Mouse (Mus musculus) MEL (cell line): ENCODE results near the gene Siah1b.

Experiments used
- CTCF ChIP-seq, 3 experiments: IDR thresholded peaks in 2 of 3; conservative IDR thresholded peaks in 1 of 3; 2 replicates each; pipeline ENCODE4 v1.5.1; 2011 to 2012; ENCODE audit warnings: low read length in 3 of 3, low read depth in 2 of 3, mild to moderate bottlenecking in 2 of 3, improper control_type of control experiment in 1 of 3, inconsistent platforms in 1 of 3, mixed read lengths in 1 of 3, moderate library complexity in 1 of 3; ENCODE audit not compliant: control insufficient read depth in 1 of 3, insufficient read depth in 1 of 3, poor library complexity in 1 of 3, severe bottlenecking in 1 of 3
- E2F4 ChIP-seq: IDR thresholded peaks from 2 replicates; pipeline ENCODE4 v1.6.1; 2011; ENCODE audit warnings: low read depth, low read length, improper control_type of control experiment, borderline replicate concordance
- EP300 ChIP-seq, 2 experiments: IDR thresholded peaks; 2 replicates each; pipeline ENCODE4 v1.6.1; 2011; ENCODE audit warnings: improper control_type of control experiment in 2 of 2, low read length in 2 of 2, low read depth in 1 of 2, mild to moderate bottlenecking in 1 of 2
- ETS1 ChIP-seq: IDR thresholded peaks from 2 replicates; pipeline ENCODE4 v1.6.1; 2012; ENCODE audit warnings: low read depth, mild to moderate bottlenecking, inconsistent platforms, low read length, improper control_type of control experiment, moderate library complexity
- GATA1 ChIP-seq: IDR thresholded peaks from 2 replicates; pipeline ENCODE4 v1.6.1; 2011; ENCODE audit warnings: low read depth, low read length, improper control_type of control experiment
- MAX ChIP-seq: IDR thresholded peaks from 2 replicates; pipeline ENCODE4 v1.6.1; 2011; ENCODE audit warnings: low read length, improper control_type of control experiment
- MAZ ChIP-seq: IDR thresholded peaks from 2 replicates; pipeline ENCODE4 v1.6.1; 2012; ENCODE audit warnings: low read depth, mild to moderate bottlenecking, inconsistent platforms, low read length, improper control_type of control experiment
- MYC ChIP-seq: IDR thresholded peaks from 2 replicates; pipeline ENCODE4 v1.6.1; 2011; ENCODE audit warnings: low read depth, mild to moderate bottlenecking, low read length, improper control_type of control experiment, moderate library complexity
- POLR2A ChIP-seq, 2 experiments: IDR thresholded peaks; 2 replicates each; pipeline ENCODE4 v1.6.1; 2011 to 2012; ENCODE audit warnings: low read length in 2 of 2, mild to moderate bottlenecking in 2 of 2, control low read depth in 1 of 2, improper control_type of control experiment in 1 of 2, low read depth in 1 of 2, moderate library complexity in 1 of 2; ENCODE audit not compliant: control insufficient read depth in 1 of 2, insufficient read depth in 1 of 2, poor library complexity in 1 of 2
- RCOR1 ChIP-seq: IDR thresholded peaks from 2 replicates; pipeline ENCODE4 v1.6.1; 2012; ENCODE audit warnings: low read depth, mild to moderate bottlenecking, inconsistent platforms, low read length, improper control_type of control experiment
- USF2 ChIP-seq, 2 experiments: IDR thresholded peaks; 2 replicates each; pipeline ENCODE4 v1.6.1; 2011 to 2012; ENCODE audit warnings: improper control_type of control experiment in 2 of 2, low read length in 2 of 2, borderline replicate concordance in 1 of 2, inconsistent platforms in 1 of 2, low read depth in 1 of 2, mild to moderate bottlenecking in 1 of 2; ENCODE audit not compliant: insufficient read depth in 1 of 2
- ZKSCAN1 ChIP-seq: IDR thresholded peaks from 2 replicates; pipeline ENCODE4 v1.6.1; 2012; ENCODE audit warnings: low read depth, mild to moderate bottlenecking, inconsistent platforms, low read length, improper control_type of control experiment, moderate library complexity
- ZNF384 ChIP-seq: IDR thresholded peaks from 2 replicates; pipeline ENCODE4 v1.6.1; 2012; ENCODE audit warnings: low read depth, mild to moderate bottlenecking, inconsistent platforms, low read length, improper control_type of control experiment

DNA sequence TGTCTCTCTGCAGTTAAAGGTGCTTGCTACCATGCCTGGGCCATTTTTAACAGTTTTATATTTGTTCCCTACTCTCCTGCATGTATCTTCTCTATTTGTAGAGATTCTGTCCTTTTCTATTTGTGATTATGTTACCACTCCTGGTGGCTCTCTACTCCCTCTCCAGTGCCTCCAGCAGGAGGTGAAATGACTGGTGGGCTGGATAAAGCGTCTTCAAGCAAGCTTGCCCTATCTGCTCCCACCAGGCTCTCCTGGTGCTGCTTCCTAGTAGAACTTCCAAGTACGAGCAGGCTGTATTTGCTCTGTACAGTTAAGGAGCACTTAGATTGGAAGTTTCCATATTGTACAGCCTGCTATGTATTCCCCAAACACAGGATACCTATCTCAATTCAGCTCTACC, 19.5 kb upstream of the Siah1b start:
- TF ChIP-seq GATA1 (no peak), MYC (no peak), E2F4 (no peak), CTCF (IDR thresholded peaks at IDR 0.05 in 2 of 3, conservative IDR thresholded peaks at IDR 0.05 in 1 of 3; ENCODE audit: control insufficient read depth in 1 of 3, insufficient read depth in 1 of 3, low read depth in 2 of 3, low read length in 3 of 3, poor library complexity in 1 of 3, severe bottlenecking in 1 of 3) (no peak), RCOR1 (no peak), USF2 (IDR thresholded peaks at IDR 0.05; ENCODE audit: borderline replicate concordance in 1 of 2, insufficient read depth in 1 of 2, low read depth in 1 of 2, low read length in 2 of 2) (no peak), MAX (no peak), POLR2A (IDR thresholded peaks at IDR 0.05; ENCODE audit: control insufficient read depth in 1 of 2, insufficient read depth in 1 of 2, low read depth in 1 of 2, low read length in 2 of 2, poor library complexity in 1 of 2) (no peak), ETS1 (no peak), MAZ (no peak), ZKSCAN1 (no peak), EP300 (IDR thresholded peaks at IDR 0.05; ENCODE audit: low read depth in 1 of 2, low read length in 2 of 2) (no peak), ZNF384 (no peak)
